Mouse (Mus musculus): ENCODE data around the gene Cars2. TPM values are rescaled to one million over a fixed set of nuclear protein-coding genes. Genes with fewer than 3 reads are reported as not detected.
A peak's percentile ranks its signal among the peaks of the same experiment; 100 is the strongest.
"Not testable (repeated sequence)": the region's sequence is repeated elsewhere in the genome, so short reads cannot be mapped to it uniquely, and the experiment has no call there.

The Cars2 gene
- total RNA-seq (2014; fragmentation: Nextera tagmentation) (41.0 and 77.9 TPM in 2 replicates), total RNA-seq (2017) (38.7 and 41.7 TPM in 2 replicates)

GRCm38 (mm10) chr8:11550281-11550948 lies at the start of gene Cars2:
Gene Cars2, minus strand, starts transcription at chr8:11550783.
- peak; percentile 70 for ATAC-seq (replicated peaks; ENCODE audit: low FRiP score, low TSS enrichment, poor library complexity, severe bottlenecking)

- no peak for ATAC-seq (replicated peaks; ENCODE audit: low FRiP score, low TSS enrichment, poor library complexity, severe bottlenecking)
Measured at GRCm38 (mm10) chr8:11593222-11593884, 42.8 kb upstream of the Cars2 start.

GRCm38 (mm10) chr8:11592296-11592695 lies 41.7 kb upstream of the Cars2 start:
- peak; percentile 96 for ATAC-seq (replicated peaks; ENCODE audit: low FRiP score, low TSS enrichment, poor library complexity, severe bottlenecking)

- ATAC-seq (replicated peaks; ENCODE audit: low FRiP score, low TSS enrichment, poor library complexity, severe bottlenecking): no peak
Measured at GRCm38 (mm10) chr8:11591837-11592236, 41.3 kb upstream of the Cars2 start.

GRCm38 (mm10) chr8:11586374-11586745 lies 35.8 kb upstream of the Cars2 start:
- no peak for ATAC-seq (replicated peaks; ENCODE audit: low FRiP score, low TSS enrichment, poor library complexity, severe bottlenecking)

- peak; percentile 45; the same call in 1 of the 2 replicates for ATAC-seq (replicated peaks; ENCODE audit: low FRiP score, low TSS enrichment, poor library complexity, severe bottlenecking)
Measured at GRCm38 (mm10) chr8:11585513-11586373, 35.2 kb upstream of the Cars2 start.

- 0 out of 2 replicates have a peak, but pooled peaks have one; percentile 5 for ATAC-seq (replicated peaks; ENCODE audit: low FRiP score, low TSS enrichment, poor library complexity, severe bottlenecking)
Measured at GRCm38 (mm10) chr8:11575604-11576384, 25.2 kb upstream of the Cars2 start.

- no peak for ATAC-seq (replicated peaks; ENCODE audit: low FRiP score, low TSS enrichment, poor library complexity, severe bottlenecking)
Measured at GRCm38 (mm10) chr8:11574911-11575603, 24.5 kb upstream of the Cars2 start.

GRCm38 (mm10) chr8:11572428-11572827 lies 21.8 kb upstream of the Cars2 start:
- ATAC-seq (replicated peaks; ENCODE audit: low FRiP score, low TSS enrichment, poor library complexity, severe bottlenecking): no peak

GRCm38 (mm10) chr8:11571950-11572349 lies 21.4 kb upstream of the Cars2 start:
- no peak for ATAC-seq (replicated peaks; ENCODE audit: low FRiP score, low TSS enrichment, poor library complexity, severe bottlenecking)

GRCm38 (mm10) chr8:11570742-11571141 lies 20.2 kb upstream of the Cars2 start:
- ATAC-seq (replicated peaks; ENCODE audit: low FRiP score, low TSS enrichment, poor library complexity, severe bottlenecking): no peak

- ATAC-seq (replicated peaks; ENCODE audit: low FRiP score, low TSS enrichment, poor library complexity, severe bottlenecking): no peak
Measured at GRCm38 (mm10) chr8:11569260-11570097, 18.9 kb upstream of the Cars2 start.

- ATAC-seq (replicated peaks; ENCODE audit: low FRiP score, low TSS enrichment, poor library complexity, severe bottlenecking): not testable (repeated sequence)
Measured at GRCm38 (mm10) chr8:11568193-11568592, 17.6 kb upstream of the Cars2 start.

- no peak for ATAC-seq (replicated peaks; ENCODE audit: low FRiP score, low TSS enrichment, poor library complexity, severe bottlenecking)
Measured at GRCm38 (mm10) chr8:11564721-11565120, 14.1 kb upstream of the Cars2 start.

GRCm38 (mm10) chr8:11564236-11564635 lies 13.7 kb upstream of the Cars2 start:
- ATAC-seq (replicated peaks; ENCODE audit: low FRiP score, low TSS enrichment, poor library complexity, severe bottlenecking): no peak

- no peak for ATAC-seq (replicated peaks; ENCODE audit: low FRiP score, low TSS enrichment, poor library complexity, severe bottlenecking)
Measured at GRCm38 (mm10) chr8:11560220-11560619, 9.6 kb upstream of the Cars2 start.

GRCm38 (mm10) chr8:11559511-11559910 lies 8.9 kb upstream of the Cars2 start:
- no peak for ATAC-seq (replicated peaks; ENCODE audit: low FRiP score, low TSS enrichment, poor library complexity, severe bottlenecking)
